Mouse (Mus musculus): ENCODE measurements around the gene Klf6. TPM values are rescaled to one million over a fixed set of nuclear protein-coding genes. Genes with fewer than 3 reads are reported as not detected.

The Klf6 gene
- polyA plus RNA-seq (2015; fragmentation: Nextera tagmentation; extraction: Ambion mirVana), result 58.1 and 63.7 TPM in 2 replicates

- no peaks in the 10 kb centered on the region for H3K9me3 ChIP-seq (replicated peaks)
- peak within 1 kb of the TSS; percentile 79 for H3K4me3 ChIP-seq (replicated peaks)
- H3K27me3 ChIP-seq, result no peaks in the 10 kb centered on the region
- peak within 1 kb of the TSS; percentile 77 for H3K9ac ChIP-seq
- under 1% methylated on average over 58 of the region's 60 CpGs for WGBS
- peaks cover 23% of the 10 kb centered on the region for H3K4me1 ChIP-seq
- peak within 1 kb of the TSS; percentile 70 for H3K4me2 ChIP-seq
- peaks cover 16% of the 10 kb centered on the region for H3K36me3 ChIP-seq
- peak within 1 kb of the TSS; percentile 98 for H3K27ac ChIP-seq
- peak; percentile 100 for ATAC-seq (replicated peaks; ENCODE audit: low FRiP score)
These were observed at the start of gene Klf6 for GRCm38 (mm10) chr13:5861157-5862002. TSS of gene Klf6 (plus strand) at chr13:5861482.

GRCm38 (mm10) chr13:5813433-5813832, 47.8 kb upstream of the Klf6 start:
- no peaks in the 10 kb centered on the region for H3K4me1 ChIP-seq
- H3K27ac ChIP-seq, result no peak overlapping the region
- H3K9me3 ChIP-seq (replicated peaks), result no peaks in the 10 kb centered on the region
- H3K4me2 ChIP-seq, result no peak overlapping the region
- ATAC-seq (replicated peaks; ENCODE audit: low FRiP score), result no peak
- no peaks in the 10 kb centered on the region for H3K27me3 ChIP-seq
- no peaks in the 10 kb centered on the region for H3K36me3 ChIP-seq
- WGBS, result 86% methylated on average over 9 of the region's 9 CpGs
- no peak overlapping the region for H3K4me3 ChIP-seq (replicated peaks)
- H3K9ac ChIP-seq, result no peak overlapping the region

GRCm38 (mm10) chr13:5817250-5817649, 44.0 kb upstream of the Klf6 start:
- Histone ChIP-seq H3K4me2 (no peak overlapping the region), H3K4me3 (replicated peaks) (no peak overlapping the region), H3K27ac (no peak overlapping the region), H3K9ac (no peak overlapping the region), H3K9me3 (replicated peaks) (no peaks in the 10 kb centered on the region), H3K4me1 (no peaks in the 10 kb centered on the region), H3K27me3 (no peaks in the 10 kb centered on the region), H3K36me3 (no peaks in the 10 kb centered on the region)
- WGBS, result 83% methylated on average over 3 of the region's 3 CpGs
- ATAC-seq (replicated peaks; ENCODE audit: low FRiP score), result no peak

- Histone ChIP-seq H3K4me2 (no peak overlapping the region), H3K36me3 (no peaks in the 10 kb centered on the region), H3K4me1 (no peaks in the 10 kb centered on the region), H3K9me3 (replicated peaks) (no peaks in the 10 kb centered on the region), H3K27me3 (no peaks in the 10 kb centered on the region), H3K4me3 (replicated peaks) (no peak overlapping the region), H3K27ac (no peak overlapping the region), H3K9ac (no peak overlapping the region)
- ATAC-seq (replicated peaks; ENCODE audit: low FRiP score), result no peak
- 47% methylated on average over 3 of the region's 3 CpGs for WGBS
These were observed 42.1 kb upstream of the Klf6 start for GRCm38 (mm10) chr13:5819173-5819572.

DNA sequence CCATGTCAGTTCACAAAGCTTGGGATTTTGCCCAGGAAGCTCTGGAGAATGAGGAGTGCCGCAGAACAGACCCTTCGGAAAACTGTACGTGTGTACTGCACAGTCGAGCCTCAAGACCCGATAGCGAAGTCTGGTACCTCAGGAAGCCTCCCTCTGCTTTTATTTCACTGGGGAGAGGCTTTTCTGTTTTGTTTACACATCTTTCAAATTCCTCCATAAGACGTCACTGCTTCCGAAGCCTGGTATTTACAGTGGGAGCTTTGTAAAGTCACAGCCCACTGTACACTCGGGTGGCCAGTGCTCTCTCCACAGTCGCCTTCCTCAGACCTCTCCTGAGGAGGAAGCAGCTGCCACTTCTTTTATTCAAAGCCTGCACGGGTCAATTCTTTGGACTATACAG, 38.7 kb upstream of the Klf6 start:
- H3K36me3 ChIP-seq, result no peaks in the 10 kb centered on the region
- no peak overlapping the region for H3K9ac ChIP-seq
- peaks cover 7% of the 10 kb centered on the region; the same call in 1 of the 2 replicates for H3K4me1 ChIP-seq
- no peak; the same call in 1 of the 2 replicates for ATAC-seq (replicated peaks; ENCODE audit: low FRiP score)
- H3K27ac ChIP-seq, result no peak overlapping the region
- H3K27me3 ChIP-seq, result no peaks in the 10 kb centered on the region
- H3K9me3 ChIP-seq (replicated peaks), result no peaks in the 10 kb centered on the region
- 55% methylated on average over 11 of the region's 11 CpGs for WGBS
- no peak overlapping the region for H3K4me3 ChIP-seq (replicated peaks)
- H3K4me2 ChIP-seq, result 0 out of 2 replicates have a peak overlapping the region, but pooled peaks have one; percentile 5

DNA sequence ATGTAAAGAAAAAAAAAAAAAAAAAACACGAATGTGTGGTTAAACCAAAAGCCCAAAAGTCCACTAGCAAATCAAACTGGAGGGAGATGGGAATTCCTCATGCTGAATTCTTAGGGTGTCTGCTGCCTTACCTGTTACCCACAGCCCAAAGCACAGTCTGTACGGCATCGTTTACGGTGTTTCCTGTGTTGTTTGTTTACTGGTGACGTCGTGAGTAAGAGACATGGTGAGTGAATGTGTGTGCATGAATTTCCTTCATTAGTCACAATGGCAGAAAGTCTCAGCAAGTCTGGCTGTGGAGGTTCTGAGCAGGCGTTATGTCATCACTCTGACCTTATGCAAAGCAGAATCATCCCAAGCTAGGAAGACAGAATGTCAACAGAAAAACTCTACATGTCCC, 38.1 kb upstream of the Klf6 start:
- WGBS, result 82% methylated on average over 7 of the region's 7 CpGs
- Histone ChIP-seq H3K36me3 (no peaks in the 10 kb centered on the region), H3K4me2 (no peak overlapping the region), H3K4me1 (peaks cover 7% of the 10 kb centered on the region; the same call in 1 of the 2 replicates), H3K4me3 (replicated peaks) (no peak overlapping the region), H3K27me3 (no peaks in the 10 kb centered on the region), H3K9ac (no peak overlapping the region), H3K9me3 (replicated peaks) (no peaks in the 10 kb centered on the region), H3K27ac (no peak overlapping the region)
- ATAC-seq (replicated peaks; ENCODE audit: low FRiP score), result no peak

GRCm38 (mm10) chr13:5824189-5824815, 37.0 kb upstream of the Klf6 start:
- Histone ChIP-seq H3K27me3 (no peaks in the 10 kb centered on the region), H3K4me2 (no peak overlapping the region), H3K36me3 (no peaks in the 10 kb centered on the region), H3K9me3 (replicated peaks) (no peaks in the 10 kb centered on the region), H3K9ac (no peak overlapping the region), H3K4me1 (peaks cover 7% of the 10 kb centered on the region; the same call in 1 of the 2 replicates), H3K4me3 (replicated peaks) (no peak overlapping the region), H3K27ac (no peak overlapping the region)
- no peak for ATAC-seq (replicated peaks; ENCODE audit: low FRiP score)
- 72% methylated on average over 8 of the region's 8 CpGs for WGBS

- Histone ChIP-seq H3K4me3 (replicated peaks) (no peak overlapping the region), H3K27ac (no peak overlapping the region)
- 35% methylated on average over 9 of the region's 9 CpGs for WGBS
These were observed 35.0 kb upstream of the Klf6 start for GRCm38 (mm10) chr13:5826170-5826827.

GRCm38 (mm10) chr13:5831976-5832375, 29.3 kb upstream of the Klf6 start:
- no peak overlapping the region for H3K4me2 ChIP-seq
- H3K27ac ChIP-seq, result no peak overlapping the region
- no peaks in the 10 kb centered on the region for H3K4me1 ChIP-seq
- 16% methylated on average over 7 of the region's 7 CpGs for WGBS
- no peak for ATAC-seq (replicated peaks; ENCODE audit: low FRiP score)
- no peak overlapping the region for H3K9ac ChIP-seq
- no peak overlapping the region for H3K4me3 ChIP-seq (replicated peaks)
- no peaks in the 10 kb centered on the region for H3K9me3 ChIP-seq (replicated peaks)
- H3K36me3 ChIP-seq, result no peaks in the 10 kb centered on the region
- H3K27me3 ChIP-seq, result no peaks in the 10 kb centered on the region; the same call in 1 of the 2 replicates

More at GRCm38 (mm10) chr13:5826170-5826827, 35.0 kb upstream of the Klf6 start:
- 0 out of 2 replicates have a peak, but pooled peaks have one; percentile 29 for ATAC-seq (replicated peaks; ENCODE audit: low FRiP score)
- no peaks in the 10 kb centered on the region for H3K9me3 ChIP-seq (replicated peaks)
- H3K9ac ChIP-seq, result no peak overlapping the region
- no peaks in the 10 kb centered on the region for H3K36me3 ChIP-seq
- no peaks in the 10 kb centered on the region; the same call in 1 of the 2 replicates for H3K27me3 ChIP-seq
- peaks cover 7% of the 10 kb centered on the region; the same call in 1 of the 2 replicates for H3K4me1 ChIP-seq
- no peak overlapping the region for H3K4me2 ChIP-seq

DNA sequence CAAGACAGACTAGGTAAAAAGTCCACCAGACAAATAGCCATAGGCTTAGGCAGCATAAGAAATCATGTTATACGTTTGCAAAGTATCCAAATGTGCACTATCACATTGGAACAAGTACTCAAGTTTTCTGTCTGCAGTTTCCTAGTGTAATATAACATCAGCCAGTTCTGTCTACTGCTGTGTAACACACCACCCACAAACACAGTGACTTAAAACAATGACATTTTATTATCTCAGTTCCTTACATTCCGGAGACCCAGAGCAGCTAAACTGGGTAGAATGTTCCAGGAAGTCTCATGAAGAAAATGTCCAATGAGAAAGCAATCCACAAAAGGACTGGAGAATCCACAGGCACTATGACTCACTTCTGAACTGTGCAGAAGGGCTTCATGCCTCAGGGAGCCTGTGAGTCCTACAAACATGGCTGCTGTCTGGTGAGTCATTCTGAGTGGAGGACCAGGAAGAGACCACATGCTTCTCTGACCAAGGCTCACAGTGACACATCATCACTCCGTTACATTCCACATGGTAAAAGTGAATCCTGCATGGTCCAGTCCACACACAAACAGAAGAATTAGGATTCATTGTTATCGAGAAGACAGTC, 24.0 kb upstream of the Klf6 start:
- WGBS, result 81% methylated on average over 4 of the region's 4 CpGs
- Histone ChIP-seq H3K4me2 (no peak overlapping the region), H3K9ac (no peak overlapping the region), H3K4me3 (replicated peaks) (no peak overlapping the region), H3K27ac (0 out of 2 replicates have a peak overlapping the region, but pooled peaks have one; percentile 22), H3K27me3 (no peaks in the 10 kb centered on the region), H3K36me3 (no peaks in the 10 kb centered on the region), H3K9me3 (replicated peaks) (no peaks in the 10 kb centered on the region), H3K4me1 (no peaks in the 10 kb centered on the region)
- ATAC-seq (replicated peaks; ENCODE audit: low FRiP score), result peak; percentile 67; the same call in 1 of the 2 replicates

DNA sequence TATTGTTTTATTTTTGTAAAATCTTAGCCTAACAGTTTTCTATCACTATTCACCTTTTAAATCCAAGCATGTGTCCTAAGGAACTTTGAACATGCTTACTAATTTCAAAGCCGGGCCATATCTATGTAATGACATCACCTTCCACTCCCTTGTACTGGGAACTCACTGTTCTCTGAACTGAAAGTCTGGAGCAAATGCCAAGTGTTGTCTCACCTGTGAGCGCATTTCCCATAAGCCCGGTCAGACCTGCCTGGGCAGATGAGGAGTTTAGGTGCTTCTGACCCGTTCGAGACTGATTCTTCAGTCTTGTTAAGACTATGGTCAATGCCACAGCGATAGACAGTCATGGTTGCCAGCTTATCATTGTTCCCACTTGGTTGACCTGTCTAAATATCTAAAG, 19.9 kb upstream of the Klf6 start:
- Histone ChIP-seq H3K36me3 (no peaks in the 10 kb centered on the region), H3K9ac (no peak overlapping the region), H3K27ac (no peak overlapping the region), H3K27me3 (no peaks in the 10 kb centered on the region), H3K4me3 (replicated peaks) (no peak overlapping the region), H3K9me3 (replicated peaks) (no peaks in the 10 kb centered on the region), H3K4me1 (peaks cover 16% of the 10 kb centered on the region), H3K4me2 (no peak overlapping the region)
- no peak for ATAC-seq (replicated peaks; ENCODE audit: low FRiP score)
- 86% methylated on average over 6 of the region's 6 CpGs for WGBS
